Mouse (Mus musculus) heart, postnatal 14 days (tissue): ENCODE measurements around the gene Eipr1. TPM values are rescaled to one million over a fixed set of nuclear protein-coding genes. Genes with fewer than 3 reads are reported as not detected.

ENCODE experiments used
- DNase-seq, 2 experiments: peaks; one replicate each; pipeline ENCODE4 v3.0.0; 2021 to 2022
- intact Hi-C: fragments of 180-260 bp; cut with DNase I; formaldehyde crosslinking; loops from one replicate; pipeline ENCODE4 v1.15.1; 2025
- total RNA-seq, 2 experiments: library from RNA; stranded (reverse); gene quantifications; 2 replicates each; pipeline ENCODE4 v1.2.3; 2021

Gene Eipr1
- total RNA-seq, 2 experiments from 2014 or later: 8.8 to 12.0 TPM

GRCm38 (mm10) chr12:28809756-28810337 lies 58.2 kb downstream of the Eipr1 start:
- peak in 1 of 2 experiments; percentile 8 for DNase-seq
- intact Hi-C loops: no loop called here

- no peak for DNase-seq
- intact Hi-C loops: no loop called here
Measured at GRCm38 (mm10) chr12:28816681-28817426, 65.3 kb downstream of the Eipr1 start.

GRCm38 (mm10) chr12:28817427-28817752 lies 65.8 kb downstream of the Eipr1 start:
- intact Hi-C loops: no loop called here
- DNase-seq: peak; percentile 49 to 55

DNA sequence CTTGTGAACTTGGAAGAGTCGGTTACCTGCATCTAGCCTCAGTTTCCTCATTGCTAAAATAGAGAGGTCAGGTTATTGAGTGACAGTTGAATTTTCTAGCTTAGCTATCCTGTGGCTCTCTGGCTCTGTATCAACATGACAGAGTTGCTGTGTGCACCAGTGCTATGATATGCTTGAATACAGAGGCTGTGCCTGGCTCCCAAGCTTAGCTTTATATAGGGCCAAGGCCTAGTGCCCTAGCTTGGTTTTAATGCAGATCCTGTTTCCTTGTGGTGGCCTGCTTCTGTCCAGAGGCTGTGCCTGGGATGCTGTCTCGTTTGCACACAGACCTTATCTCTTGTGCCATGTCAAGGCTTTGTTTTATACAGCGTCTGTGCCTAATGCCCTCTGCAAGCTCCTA lies 66.3 kb downstream of the Eipr1 start:
- DNase-seq: no peak
- intact Hi-C loops: no loop called here

DNA sequence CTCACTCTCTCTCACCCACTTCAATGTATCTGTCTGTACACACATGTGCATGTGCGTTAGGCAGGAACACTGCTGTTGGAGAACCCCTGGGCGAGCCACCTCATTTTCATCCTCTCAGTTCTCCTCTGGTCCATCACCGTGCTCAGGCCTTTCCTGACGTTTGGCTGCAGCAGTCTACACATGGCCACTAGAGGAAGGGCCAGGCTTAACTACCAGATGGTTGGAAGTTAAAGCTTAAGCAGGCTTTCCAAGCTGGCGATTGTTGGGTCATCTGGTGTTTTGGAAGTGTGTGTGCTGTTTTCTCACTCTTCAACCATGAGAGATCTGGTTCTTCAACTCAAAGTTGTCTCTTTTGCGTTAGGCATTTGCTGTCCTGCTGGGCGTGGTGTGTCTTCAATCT lies 71.9 kb downstream of the Eipr1 start:
- intact Hi-C loops: no loop called here
- DNase-seq: no peak

DNA sequence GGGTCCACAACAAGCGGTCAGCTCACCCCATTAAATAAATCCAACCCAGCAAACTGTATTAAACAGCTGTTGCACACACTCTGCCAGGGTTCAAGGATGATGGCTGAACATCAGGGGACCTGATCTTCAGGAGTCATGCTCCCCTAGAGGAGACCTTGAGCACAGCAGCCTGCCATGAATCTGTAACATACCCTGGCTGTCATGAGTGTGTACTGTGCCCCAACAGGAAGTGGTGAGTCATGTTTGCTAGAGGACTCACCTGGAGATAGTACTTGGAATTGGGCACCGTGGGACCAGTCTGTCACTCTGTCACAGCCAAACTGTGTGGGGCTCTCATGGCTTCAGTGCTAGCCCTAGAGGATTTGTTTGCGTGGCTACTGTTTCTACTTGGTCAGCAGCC lies 77.9 kb downstream of the Eipr1 start:
- intact Hi-C loops: no loop called here

DNA sequence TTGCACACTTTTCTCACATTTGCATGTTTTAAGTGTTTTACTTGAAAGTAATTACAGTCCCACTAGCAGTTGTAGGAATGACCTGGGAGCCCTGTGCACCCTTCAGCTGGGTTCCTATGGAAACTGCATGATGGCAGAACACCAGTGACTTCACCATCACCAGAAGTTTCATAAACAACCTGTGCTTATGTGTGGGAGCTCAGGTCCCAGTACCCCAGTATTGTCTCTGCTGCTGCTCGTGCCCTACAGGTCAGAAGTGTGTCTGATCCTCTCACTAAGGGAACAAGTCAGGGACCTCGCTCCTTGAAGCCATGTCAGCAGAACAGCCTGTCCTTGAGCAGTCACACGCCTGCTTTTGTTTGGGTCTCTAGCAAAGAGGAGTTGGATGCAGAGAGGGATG lies 78.9 kb downstream of the Eipr1 start:
- DNase-seq: no peak

More for the DNA sequence above, 77.9 kb downstream of the Eipr1 start:
- no peak for DNase-seq

DNA sequence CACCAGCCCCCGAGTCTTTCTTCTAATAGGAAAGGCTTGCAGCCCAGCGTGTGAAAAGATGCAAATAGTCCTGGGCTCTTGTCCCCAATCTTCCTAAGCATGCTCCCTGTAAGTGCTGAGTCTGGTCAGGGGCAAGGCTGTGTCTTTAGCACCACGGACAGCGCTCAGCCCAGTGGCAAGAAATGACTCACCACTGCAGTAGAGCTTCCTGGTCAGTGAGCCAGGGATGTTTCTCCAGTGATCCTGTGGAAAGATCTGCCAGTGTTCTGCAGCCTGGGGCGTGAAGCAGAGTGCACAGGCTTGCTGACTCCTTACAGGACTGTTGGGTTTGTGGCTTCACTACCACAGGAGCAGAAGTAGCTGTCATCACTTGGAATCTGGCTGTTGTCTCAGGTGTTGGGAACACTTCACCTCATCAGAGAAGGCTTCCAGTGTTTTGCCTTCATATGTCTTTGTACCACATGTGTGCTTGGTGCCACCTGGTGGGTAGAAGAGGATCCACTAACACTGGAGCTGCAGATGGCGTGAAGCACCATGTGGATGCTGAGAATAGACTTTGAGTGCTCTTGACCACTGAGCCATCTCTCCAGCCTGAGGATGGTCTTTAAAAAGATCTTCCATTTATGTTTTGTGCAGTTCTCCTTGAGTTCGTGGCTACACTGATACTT lies 79.6 kb downstream of the Eipr1 start:
- peak; percentile 71 to 79 for DNase-seq
- intact Hi-C loops: loop anchor here (5.0 kb wide), 1 partner anchor 129 kb away; no protein-coding TSS in a partner anchor

More for the DNA sequence above, 78.9 kb downstream of the Eipr1 start:
- intact Hi-C loops: loop anchor here (5.0 kb wide), 1 partner anchor 128 kb away; no protein-coding TSS in a partner anchor

DNA sequence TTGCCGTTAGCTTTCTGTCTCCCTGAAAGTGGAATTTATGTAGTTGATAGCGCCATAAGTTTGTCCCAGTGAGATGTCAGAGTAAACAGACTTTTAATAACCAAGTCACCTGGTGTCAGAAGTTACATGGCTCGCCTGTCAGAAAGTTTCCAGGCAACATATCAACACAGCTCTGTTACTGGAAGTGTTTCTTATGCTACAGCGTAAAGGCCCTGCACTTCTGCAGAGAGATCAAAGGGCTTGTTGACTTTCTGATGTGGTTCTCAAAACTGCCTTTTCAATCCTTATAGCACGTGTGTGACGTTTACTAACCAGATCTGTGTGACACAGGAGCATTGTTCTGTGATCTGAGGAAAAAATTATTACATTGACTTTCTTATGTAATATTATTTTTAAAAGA lies 82.7 kb downstream of the Eipr1 start:
- no peak for DNase-seq
- intact Hi-C loops: loop anchor here (5.0 kb wide), 1 partner anchor 132 kb away; no protein-coding TSS in a partner anchor

- intact Hi-C loops: no loop called here
- no peak for DNase-seq
Measured at GRCm38 (mm10) chr12:28835683-28836082, 84.1 kb downstream of the Eipr1 start.

- DNase-seq: no peak
- intact Hi-C loops: no loop called here
Measured at GRCm38 (mm10) chr12:28838268-28838667, 86.7 kb downstream of the Eipr1 start.

DNA sequence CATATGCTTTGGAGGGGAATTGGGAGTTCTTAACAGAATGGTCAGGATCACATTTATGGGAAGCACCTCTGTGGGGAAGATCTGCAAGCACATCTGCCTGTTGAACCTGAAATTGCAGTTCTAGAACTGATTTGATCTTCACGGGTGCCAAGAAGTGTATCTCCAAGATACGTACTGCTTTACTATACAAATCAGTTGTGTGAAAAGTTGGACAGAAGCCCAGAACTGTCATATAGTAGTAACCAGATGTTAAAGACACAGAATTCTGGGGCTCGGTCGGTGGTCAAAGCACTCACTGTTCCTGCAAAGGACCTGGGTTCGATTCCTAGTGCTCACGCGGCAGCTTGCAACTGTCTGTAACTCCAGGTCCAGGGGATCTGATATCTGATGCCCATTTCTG lies 87.4 kb downstream of the Eipr1 start:
- no peak for DNase-seq
- intact Hi-C loops: no loop called here

DNA sequence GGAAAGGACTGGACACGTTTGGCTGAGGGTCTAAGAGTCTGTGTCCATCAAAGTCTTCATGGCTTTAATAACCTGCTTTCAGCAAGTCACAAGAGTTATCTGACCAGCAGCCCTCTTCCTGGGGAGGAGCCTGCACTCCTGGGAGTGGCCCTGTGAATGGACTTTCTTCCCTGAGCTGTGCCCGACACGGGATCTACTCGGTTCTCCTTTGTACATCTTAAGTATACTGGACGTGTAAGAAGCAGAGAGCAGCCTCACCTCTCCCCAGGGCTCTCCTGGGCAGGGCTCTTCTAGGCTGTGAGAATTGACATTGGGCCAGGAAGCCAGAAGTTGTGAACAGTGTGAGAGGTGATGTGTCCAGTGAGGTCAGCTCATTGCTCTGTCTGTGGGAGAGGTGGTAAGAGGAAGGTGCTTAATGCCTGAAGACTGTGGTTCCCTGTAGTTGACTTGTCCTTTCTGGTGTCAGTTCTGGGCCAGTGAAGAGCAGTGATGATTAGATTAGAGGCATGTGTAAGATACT lies 89.6 kb downstream of the Eipr1 start:
- intact Hi-C loops: no loop called here
- no peak for DNase-seq

GRCm38 (mm10) chr12:28845811-28846210 lies 94.2 kb downstream of the Eipr1 start:
- DNase-seq: no peak
- intact Hi-C loops: no loop called here

GRCm38 (mm10) chr12:28847401-28847800 lies 95.8 kb downstream of the Eipr1 start:
- peak in 1 of 2 experiments; percentile 29 for DNase-seq
- intact Hi-C loops: no loop called here

- intact Hi-C loops: no loop called here
- no peak for DNase-seq
Measured at GRCm38 (mm10) chr12:28848726-28849612, 97.4 kb downstream of the Eipr1 start.

GRCm38 (mm10) chr12:28859495-28860263 lies 108.1 kb downstream of the Eipr1 start:
- intact Hi-C loops: no loop called here
- DNase-seq: no peak

DNA sequence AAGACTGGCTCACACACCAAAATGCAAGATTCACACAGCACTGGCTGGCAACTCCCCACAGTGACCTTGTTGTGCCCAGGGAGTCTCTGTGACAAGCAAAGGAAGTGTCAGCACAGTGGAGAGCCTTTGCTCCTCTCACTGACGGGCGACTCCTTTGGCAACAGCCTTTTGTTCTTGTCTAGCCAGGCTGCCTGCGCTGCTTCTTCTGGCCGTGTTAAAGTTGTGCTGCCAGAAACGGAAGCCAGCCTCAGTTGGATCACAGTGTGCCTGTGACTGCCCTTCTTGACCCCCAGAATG lies 108.6 kb downstream of the Eipr1 start:
- DNase-seq: no peak
- intact Hi-C loops: no loop called here

DNA sequence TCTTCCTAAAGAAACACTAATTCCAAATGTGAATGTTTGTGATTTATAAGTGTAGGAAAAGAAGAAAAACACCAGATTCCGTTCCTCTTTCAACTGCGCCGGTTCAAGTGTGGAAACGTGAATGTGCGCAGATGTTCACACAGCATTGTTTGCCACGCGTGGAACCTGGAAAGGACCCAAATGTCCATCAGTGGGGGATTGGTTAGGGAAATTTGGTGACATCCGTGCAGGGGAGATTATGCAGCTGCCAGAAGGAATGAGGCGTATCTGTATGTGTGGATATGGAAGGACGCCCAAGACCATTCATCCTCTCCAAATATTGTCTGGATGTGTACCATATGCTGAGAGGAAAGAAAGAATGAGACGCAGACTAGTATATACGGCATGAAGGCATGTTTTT lies 111.7 kb downstream of the Eipr1 start:
- DNase-seq: no peak
- intact Hi-C loops: no loop called here

DNA sequence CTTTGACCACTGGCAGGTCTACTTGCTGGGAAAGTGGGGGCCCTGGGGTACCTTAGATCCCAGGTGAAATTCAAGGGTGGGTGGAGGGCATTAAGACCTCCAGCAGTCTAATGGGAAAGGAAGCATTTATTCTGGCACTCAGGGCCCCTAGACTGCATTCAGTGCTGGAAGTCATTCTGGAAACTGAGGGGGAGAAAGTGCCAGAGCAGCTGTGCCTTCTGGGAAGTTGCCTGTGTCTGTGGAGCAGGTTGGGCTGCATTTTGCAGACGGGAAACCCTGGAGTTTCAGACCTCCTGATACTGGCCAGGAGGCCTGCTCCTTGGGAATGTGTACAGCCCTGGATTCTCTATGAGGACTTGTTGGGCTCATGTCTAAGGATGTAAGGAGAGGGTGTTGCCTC lies 114.5 kb downstream of the Eipr1 start:
- DNase-seq: peak; percentile 12 to 29
- intact Hi-C loops: no loop called here
